Mouse (Mus musculus) kidney, embryonic 14.5 days (tissue): ENCODE results near the gene Nmnat2. TPM values are rescaled to one million over a fixed set of nuclear protein-coding genes. Genes with fewer than 3 reads are reported as not detected.

Experiments used
- ATAC-seq: fragments of 200-750 bp; cut with Nextera tagmentation; 2 replicates; pipeline ENCODE4 v1.8.0; 2017; ENCODE audit warnings: moderate number of reproducible peaks, mild to moderate bottlenecking, moderate TSS enrichment, moderate library complexity; ENCODE audit not compliant: low FRiP score, low TSS enrichment
- H3K27ac ChIP-seq: fragments of 300-500 bp; sonication (generic); 2 replicates; pipeline ENCODE4 v1.5.1; 2014; ENCODE audit warnings: low read depth, mild to moderate bottlenecking, low read length, moderate library complexity, mixed read lengths
- H3K27me3 ChIP-seq: fragments of 300-500 bp; sonication (generic); 2 replicates; pipeline ENCODE4 v1.6.1; 2014; ENCODE audit warnings: mild to moderate bottlenecking, low read length; ENCODE audit not compliant: control insufficient read depth, insufficient read depth
- H3K36me3 ChIP-seq: fragments of 300-500 bp; sonication (generic); 2 replicates; pipeline ENCODE4 v1.6.1; 2014; ENCODE audit warnings: low read length, mixed read lengths; ENCODE audit not compliant: control insufficient read depth, insufficient read depth
- H3K4me1 ChIP-seq: fragments of 300-500 bp; sonication (generic); 2 replicates; pipeline ENCODE4 v1.6.1; 2014; ENCODE audit warnings: low read length, mixed read lengths; ENCODE audit not compliant: control insufficient read depth, insufficient read depth
- H3K4me2 ChIP-seq: fragments of 300-500 bp; sonication (generic); replicated peaks from 2 replicates; pipeline ENCODE4 v1.6.1; 2014; ENCODE audit warnings: low read depth, mild to moderate bottlenecking, low read length
- H3K4me3 ChIP-seq: fragments of 300-500 bp; sonication (generic); 2 replicates; pipeline ENCODE4 v1.5.1; 2014; ENCODE audit warnings: mild to moderate bottlenecking, low read length
- H3K9ac ChIP-seq: fragments of 300-500 bp; sonication (generic); 2 replicates; pipeline ENCODE4 v1.6.1; 2014; ENCODE audit warnings: low read depth, mild to moderate bottlenecking, low read length, moderate library complexity
- H3K9me3 ChIP-seq: fragments of 300-500 bp; sonication (generic); 2 replicates; pipeline ENCODE4 v1.6.1; 2016; ENCODE audit warnings: low read length; ENCODE audit not compliant: control insufficient read depth
- WGBS: fragments of 180-500 bp; shearing (Covaris S2); extraction: QIAGEN DNeasy Blood & Tissue Kit; methylation state at CpG from one replicate; pipeline ENCODE4 v1.1.7; 2014; 5-methylcytosine and 5-hydroxymethylcytosine counted together
- polyA plus RNA-seq: library from polyadenylated mRNA; unstranded; fragments of >200 nt; fragmentation: Nextera tagmentation; extraction: Ambion mirVana; gene quantifications from 2 replicates; pipeline ENCODE4 v1.2.1, GENCODE M21; 2014

Nmnat2 gene
- polyA plus RNA-seq, 1 experiment from 2014 or later = 0.79 TPM

GRCm38 (mm10) chr1:153153619-153154137, 198.9 kb downstream of the Nmnat2 start:
- H3K4me3 ChIP-seq = no peak overlapping the region
- no peak for ATAC-seq
- 67% methylated on average over 10 of the region's 10 CpGs for WGBS
- H3K4me1 ChIP-seq = peaks cover 4% of the 10 kb centered on the region; the same call in 1 of the 2 replicates
- no peaks in the 10 kb centered on the region for H3K27me3 ChIP-seq
- no peaks in the 10 kb centered on the region for H3K9me3 ChIP-seq
- no peaks in the 10 kb centered on the region; the same call in 1 of the 2 replicates for H3K36me3 ChIP-seq
- H3K4me2 ChIP-seq = no peak overlapping the region
- no peak overlapping the region for H3K9ac ChIP-seq
- no peak overlapping the region for H3K27ac ChIP-seq

GRCm38 (mm10) chr1:153155364-153155763, 200.6 kb downstream of the Nmnat2 start:
- H3K4me1 ChIP-seq = peaks cover 4% of the 10 kb centered on the region; the same call in 1 of the 2 replicates
- H3K4me3 ChIP-seq = no peak overlapping the region
- 58% methylated on average over 8 of the region's 8 CpGs for WGBS
- no peak overlapping the region for H3K4me2 ChIP-seq
- no peak overlapping the region for H3K9ac ChIP-seq
- H3K27me3 ChIP-seq = no peaks in the 10 kb centered on the region
- H3K36me3 ChIP-seq = no peaks in the 10 kb centered on the region
- no peak for ATAC-seq
- H3K27ac ChIP-seq = no peak overlapping the region
- H3K9me3 ChIP-seq = no peaks in the 10 kb centered on the region

GRCm38 (mm10) chr1:153157021-153157623, 202.3 kb downstream of the Nmnat2 start:
- Histone ChIP-seq H3K9ac (no peak overlapping the region), H3K27ac (no peak overlapping the region), H3K9me3 (no peaks in the 10 kb centered on the region), H3K4me2 (no peak overlapping the region), H3K4me1 (peaks cover 4% of the 10 kb centered on the region; the same call in 1 of the 2 replicates), H3K27me3 (no peaks in the 10 kb centered on the region), H3K4me3 (no peak overlapping the region), H3K36me3 (no peaks in the 10 kb centered on the region)
- WGBS = 70% methylated on average over 5 of the region's 5 CpGs
- ATAC-seq = no peak

- Histone ChIP-seq H3K4me1 (no peaks in the 10 kb centered on the region), H3K27me3 (no peaks in the 10 kb centered on the region), H3K36me3 (no peaks in the 10 kb centered on the region), H3K9me3 (no peaks in the 10 kb centered on the region), H3K4me2 (no peak overlapping the region), H3K9ac (no peak overlapping the region), H3K4me3 (no peak overlapping the region), H3K27ac (no peak overlapping the region)
- WGBS = 94% methylated on average over 4 of the region's 4 CpGs
- no peak for ATAC-seq
Measured at GRCm38 (mm10) chr1:153159137-153159536, 204.3 kb downstream of the Nmnat2 start.

GRCm38 (mm10) chr1:153163831-153164230, 209.0 kb downstream of the Nmnat2 start:
- H3K36me3 ChIP-seq = no peaks in the 10 kb centered on the region
- no peaks in the 10 kb centered on the region for H3K27me3 ChIP-seq
- no peak for ATAC-seq
- H3K4me1 ChIP-seq = no peaks in the 10 kb centered on the region
- H3K4me3 ChIP-seq = no peak overlapping the region
- H3K27ac ChIP-seq = no peak overlapping the region
- H3K9me3 ChIP-seq = no peaks in the 10 kb centered on the region
- WGBS = 68% methylated on average over 3 of the region's 3 CpGs
- no peak overlapping the region for H3K4me2 ChIP-seq
- no peak overlapping the region for H3K9ac ChIP-seq

GRCm38 (mm10) chr1:153168293-153168692, 213.5 kb downstream of the Nmnat2 start:
- Histone ChIP-seq H3K4me3 (no peak overlapping the region), H3K9ac (no peak overlapping the region), H3K27ac (no peak overlapping the region), H3K4me2 (no peak overlapping the region), H3K4me1 (peaks cover 22% of the 10 kb centered on the region), H3K9me3 (no peaks in the 10 kb centered on the region), H3K27me3 (no peaks in the 10 kb centered on the region), H3K36me3 (no peaks in the 10 kb centered on the region)
- ATAC-seq = no peak
- WGBS = 90% methylated on average over 5 of the region's 5 CpGs

Other genes starting within 250 kb of the Nmnat2 start
- not detected in 2 replicates for gene Apobec4, start 204.4 kb upstream of the Nmnat2 start, polyA plus RNA-seq
- gene Rgl1, start 188.6 kb upstream of the Nmnat2 start, polyA plus RNA-seq = 45.2 and 63.8 TPM in 2 replicates
- gene Arpc5, start 188.5 kb upstream of the Nmnat2 start, polyA plus RNA-seq = 228 and 240 TPM in 2 replicates
- 5.6 and 7.1 TPM in 2 replicates for gene Ncf2, start 154.8 kb upstream of the Nmnat2 start, polyA plus RNA-seq
- 27.9 and 43.1 TPM in 2 replicates for gene Smg7, start 52.3 kb upstream of the Nmnat2 start, polyA plus RNA-seq
- gene Lamc2, start 231.5 kb downstream of the Nmnat2 start, polyA plus RNA-seq = 24.5 and 44.2 TPM in 2 replicates